Mouse (Mus musculus) heart, postnatal 0 days (tissue): Measurements from ENCODE around the gene Tlr6. TPM values are rescaled to one million over a fixed set of nuclear protein-coding genes. Genes with fewer than 3 reads are reported as not detected.

Experiments used
- ATAC-seq: fragments of 200-750 bp; cut with Nextera tagmentation; 2 replicates; pipeline ENCODE4 v1.8.0; 2017; ENCODE audit warnings: low read depth, moderate number of reproducible peaks, moderate library complexity; ENCODE audit not compliant: insufficient read depth
- DNase-seq: peaks from one replicate; pipeline ENCODE4 v3.0.0-alpha.2; 2016; ENCODE audit warnings: low spot score
- H3K27ac ChIP-seq: fragments of 300-500 bp; sonication (generic); 2 replicates; pipeline ENCODE4 v1.5.1; 2014; ENCODE audit warnings: low read depth, mild to moderate bottlenecking
- H3K27me3 ChIP-seq: fragments of 300-500 bp; sonication (generic); 2 replicates; pipeline ENCODE4 v1.6.1; 2014; ENCODE audit warnings: low read length, mixed read lengths; ENCODE audit not compliant: control insufficient read depth, insufficient read depth
- H3K36me3 ChIP-seq: fragments of 300-500 bp; sonication (generic); replicated peaks from 2 replicates; pipeline ENCODE4 v1.6.1; 2014; ENCODE audit warnings: low read length, mixed read lengths; ENCODE audit not compliant: control insufficient read depth, insufficient read depth
- H3K4me1 ChIP-seq: fragments of 300-500 bp; sonication (generic); 2 replicates; pipeline ENCODE4 v1.6.1; 2014; ENCODE audit warnings: antibody characterized with exemption; ENCODE audit not compliant: control insufficient read depth, insufficient read depth
- H3K4me2 ChIP-seq: fragments of 300-500 bp; sonication (generic); 2 replicates; pipeline ENCODE4 v1.6.1; 2014; ENCODE audit warnings: low read depth, mild to moderate bottlenecking, low read length, moderate library complexity
- H3K4me3 ChIP-seq: fragments of 300-500 bp; sonication (generic); 2 replicates; pipeline ENCODE4 v1.5.1; 2014; ENCODE audit warnings: low read depth, low read length
- H3K9ac ChIP-seq: fragments of 300-500 bp; sonication (generic); replicated peaks from 2 replicates; pipeline ENCODE4 v1.6.1; 2014; ENCODE audit warnings: low read depth, low read length, mixed read lengths
- H3K9me3 ChIP-seq: fragments of 300-500 bp; sonication (generic); replicated peaks from 2 replicates; pipeline ENCODE4 v1.6.1; 2016; ENCODE audit warnings: low read length; ENCODE audit not compliant: control insufficient read depth
- CTCF ChIP-seq: IDR thresholded peaks from 2 replicates; pipeline ENCODE4 v1.5.1; 2016; ENCODE audit warnings: antibody characterized with exemption, control low read depth, low read depth
- EP300 ChIP-seq: IDR thresholded peaks from 2 replicates; pipeline ENCODE4 v1.6.1; 2016; ENCODE audit warnings: antibody characterized with exemption, low read depth
- WGBS: fragments of 180-500 bp; shearing (Covaris S2); extraction: QIAGEN DNeasy Blood & Tissue Kit; methylation state at CpG from one replicate; pipeline ENCODE4 v1.1.7; 2014; 5-methylcytosine and 5-hydroxymethylcytosine counted together
- polyA plus RNA-seq: library from polyadenylated mRNA; unstranded; fragments of >200 nt; fragmentation: Nextera tagmentation; extraction: Ambion mirVana; gene quantifications from 2 replicates; pipeline ENCODE4 v1.2.1, GENCODE M21; 2015
- total RNA-seq: library from RNA; depleted of rRNA; stranded (reverse); fragments of >200 nt; gene quantifications from 2 replicates; pipeline ENCODE4 v1.2.3, GENCODE M21; 2014; ENCODE audit warnings: low replicate concordance

Tlr6 gene
- total and polyA plus RNA-seq, 2 experiments from 2014 or later = 0.11 to 0.41 TPM

GRCm38 (mm10) chr5:64922891-64923381, 37.0 kb downstream of the Tlr6 start:
- Histone ChIP-seq H3K4me1 (no peaks in the 10 kb centered on the region), H3K9me3 (no peaks in the 10 kb centered on the region), H3K36me3 (no peaks in the 10 kb centered on the region), H3K27me3 (no peaks in the 10 kb centered on the region), H3K9ac (no peak overlapping the region), H3K27ac (no peak overlapping the region), H3K4me3 (no peak overlapping the region), H3K4me2 (no peak overlapping the region)
- DNase-seq (no peak), ATAC-seq (no peak)
- no peak for TF ChIP-seq CTCF
- no peak for TF ChIP-seq EP300
- 84% methylated on average over 5 of the region's 5 CpGs for WGBS

GRCm38 (mm10) chr5:64918616-64919597, 41.0 kb downstream of the Tlr6 start:
- Histone ChIP-seq H3K9me3 (0 out of 2 replicates have a peak, but pooled peaks cover 6% of the 10 kb centered on the region), H3K4me2 (no peak overlapping the region), H3K27ac (no peak overlapping the region), H3K9ac (no peak overlapping the region), H3K27me3 (no peaks in the 10 kb centered on the region), H3K4me1 (no peaks in the 10 kb centered on the region), H3K4me3 (no peak overlapping the region), H3K36me3 (no peaks in the 10 kb centered on the region)
- ATAC-seq (no peak), DNase-seq (no peak)
- no peak for TF ChIP-seq EP300
- 82% methylated on average over 6 of the region's 6 CpGs for WGBS

GRCm38 (mm10) chr5:64917721-64918120, 42.2 kb downstream of the Tlr6 start:
- Histone ChIP-seq H3K9ac (no peak overlapping the region), H3K4me1 (no peaks in the 10 kb centered on the region), H3K9me3 (0 out of 2 replicates have a peak, but pooled peaks cover 6% of the 10 kb centered on the region), H3K27ac (no peak overlapping the region), H3K27me3 (no peaks in the 10 kb centered on the region), H3K4me2 (no peak overlapping the region), H3K36me3 (no peaks in the 10 kb centered on the region), H3K4me3 (no peak overlapping the region)
- TF ChIP-seq EP300 (no peak), CTCF (no peak)
- no peak for DNase-seq
- WGBS = 95% methylated on average over 11 of the region's 11 CpGs
- ATAC-seq = no peak

GRCm38 (mm10) chr5:64917161-64917560, 42.7 kb downstream of the Tlr6 start:
- no peaks in the 10 kb centered on the region for H3K27me3 ChIP-seq
- WGBS = 93% methylated on average over 9 of the region's 9 CpGs
- DNase-seq = no peak
- H3K9ac ChIP-seq = no peak overlapping the region
- H3K4me1 ChIP-seq = no peaks in the 10 kb centered on the region
- no peak overlapping the region for H3K27ac ChIP-seq
- no peak for ATAC-seq
- H3K36me3 ChIP-seq = no peaks in the 10 kb centered on the region
- 0 out of 2 replicates have a peak, but pooled peaks cover 6% of the 10 kb centered on the region for H3K9me3 ChIP-seq
- no peak overlapping the region for H3K4me2 ChIP-seq
- TF ChIP-seq CTCF (no peak), EP300 (no peak)
- no peak overlapping the region for H3K4me3 ChIP-seq

GRCm38 (mm10) chr5:64908585-64909284, 51.2 kb downstream of the Tlr6 start:
- H3K27ac ChIP-seq = no peak overlapping the region
- WGBS = 66% methylated on average over 6 of the region's 6 CpGs
- no peak for TF ChIP-seq EP300
- TF ChIP-seq CTCF = no peak
- no peak overlapping the region for H3K4me3 ChIP-seq
- no peaks in the 10 kb centered on the region for H3K36me3 ChIP-seq
- no peak overlapping the region for H3K4me2 ChIP-seq
- no peaks in the 10 kb centered on the region for H3K27me3 ChIP-seq
- ATAC-seq = no peak
- no peaks in the 10 kb centered on the region for H3K9me3 ChIP-seq
- no peak overlapping the region for H3K9ac ChIP-seq
- no peak for DNase-seq
- no peaks in the 10 kb centered on the region for H3K4me1 ChIP-seq
